Mouse (Mus musculus): ENCODE data around the gene Pdzd4.

GRCm38 (mm10) chrX:73871474-73871873 lies 46.7 kb upstream of the Pdzd4 start:
- TF ChIP-seq CTCF (IDR thresholded peaks at IDR 0.05; ENCODE audit: low read depth, low read length) (no peak), TAL1 (conservative IDR thresholded peaks at IDR 0.05; ENCODE audit: low read depth, low read length) (no peak), GATA1 (IDR thresholded peaks at IDR 0.05; ENCODE audit: borderline replicate concordance, low read length) (no peak), POLR2AphosphoS5 (IDR thresholded peaks at IDR 0.05; ENCODE audit: insufficient replicate concordance, low read depth, low read length) (no peak), GATA2 (IDR thresholded peaks at IDR 0.05; ENCODE audit: borderline replicate concordance, low read depth, low read length) (no peak)
